Mouse (Mus musculus): ENCODE data around the gene Sltm. TPM values are rescaled to one million over a fixed set of nuclear protein-coding genes. Genes with fewer than 3 reads are reported as not detected.
"Not testable (repeated sequence)": the region's sequence is repeated elsewhere in the genome, so short reads cannot be mapped to it uniquely, and the experiment has no call there.

The Sltm gene
- polyA plus RNA-seq, 1 experiment from 2014 or later = 61.0 TPM

DNA sequence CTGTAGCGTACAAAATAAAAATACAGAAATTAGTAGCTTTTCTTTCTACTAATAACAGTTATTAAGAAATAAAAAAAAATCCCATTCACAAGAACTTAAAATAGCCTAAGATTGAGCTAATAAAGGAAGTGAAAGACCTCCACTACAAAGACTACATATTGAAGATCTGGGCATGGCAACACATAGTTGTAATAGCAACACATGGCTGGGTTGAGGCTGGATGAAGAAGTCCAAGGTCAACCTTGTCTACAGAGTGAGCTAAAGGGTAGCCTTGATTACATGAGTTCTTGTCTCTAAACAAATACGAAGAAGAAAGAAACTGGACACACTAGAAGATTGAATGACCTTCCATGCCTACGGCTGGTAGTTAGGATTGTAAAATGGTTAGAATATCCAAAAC lies 18.7 kb upstream of the Sltm start:
- no peaks in the 10 kb centered on the region for H3K9me3 ChIP-seq
- no peaks in the 10 kb centered on the region for H3K27me3 ChIP-seq (ENCODE audit: poor library complexity, severe bottlenecking)
- no peak for DNase-seq (ENCODE audit: extremely low spot score, low spot score)
- H3K36me3 ChIP-seq (replicated peaks) = no peaks in the 10 kb centered on the region
- no peak overlapping the region for H3K27ac ChIP-seq
- no peak overlapping the region for H3K4me3 ChIP-seq
- 92% methylated on average over 3 of the region's 3 CpGs for WGBS
- no peaks in the 10 kb centered on the region for H3K4me1 ChIP-seq

DNA sequence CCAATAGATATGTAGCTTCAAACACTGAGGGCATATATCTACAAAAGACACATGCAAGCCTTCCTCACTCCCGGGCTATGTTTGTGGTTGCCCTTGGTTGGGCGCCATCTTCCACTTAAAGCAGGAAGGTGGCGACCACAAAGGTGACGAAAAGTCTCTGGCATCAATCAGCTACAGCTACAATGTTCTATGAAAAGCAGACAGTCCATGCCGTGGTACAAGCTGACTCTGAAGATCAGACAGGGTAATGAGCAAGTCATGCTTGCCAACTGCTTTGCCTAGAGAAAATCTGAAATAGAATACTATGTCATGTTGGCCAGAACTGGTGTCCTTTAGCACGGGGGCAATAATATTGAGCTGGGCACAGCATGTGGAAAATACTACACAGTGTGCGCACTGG lies 18.2 kb upstream of the Sltm start:
- H3K36me3 ChIP-seq (replicated peaks) = no peaks in the 10 kb centered on the region
- H3K27ac ChIP-seq = no peak overlapping the region
- no peaks in the 10 kb centered on the region for H3K27me3 ChIP-seq (ENCODE audit: poor library complexity, severe bottlenecking)
- no peaks in the 10 kb centered on the region for H3K9me3 ChIP-seq
- no peaks in the 10 kb centered on the region for H3K4me1 ChIP-seq
- H3K4me3 ChIP-seq = no peak overlapping the region
- DNase-seq (ENCODE audit: extremely low spot score, low spot score) = no peak
- 88% methylated on average over 7 of the region's 7 CpGs for WGBS

DNA sequence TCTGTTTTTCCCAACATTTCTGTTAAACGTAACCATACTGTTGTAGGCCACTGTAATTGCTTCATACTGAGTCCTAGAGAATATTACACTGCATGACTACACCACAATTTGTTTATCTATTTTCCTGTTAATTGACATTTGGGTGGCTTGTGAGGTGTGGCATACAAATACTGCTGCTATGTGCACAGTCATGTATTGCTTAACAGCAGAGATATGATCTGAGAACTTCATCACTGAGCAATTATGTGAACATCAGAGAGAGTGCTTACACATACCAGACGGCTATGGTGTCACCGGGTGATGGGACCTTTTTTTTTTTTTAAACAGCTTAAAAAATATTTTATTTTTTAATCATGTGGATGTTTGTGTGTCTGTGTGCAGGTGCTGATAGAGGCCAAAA lies 9.2 kb upstream of the Sltm start:
- H3K9me3 ChIP-seq = no peaks in the 10 kb centered on the region
- no peak overlapping the region for H3K27ac ChIP-seq
- 88% methylated on average over 3 of the region's 3 CpGs for WGBS
- no peak overlapping the region for H3K4me3 ChIP-seq
- DNase-seq (ENCODE audit: extremely low spot score, low spot score) = no peak
- no peaks in the 10 kb centered on the region for H3K27me3 ChIP-seq (ENCODE audit: poor library complexity, severe bottlenecking)
- H3K36me3 ChIP-seq (replicated peaks) = no peaks in the 10 kb centered on the region
- no peaks in the 10 kb centered on the region for H3K4me1 ChIP-seq

DNA sequence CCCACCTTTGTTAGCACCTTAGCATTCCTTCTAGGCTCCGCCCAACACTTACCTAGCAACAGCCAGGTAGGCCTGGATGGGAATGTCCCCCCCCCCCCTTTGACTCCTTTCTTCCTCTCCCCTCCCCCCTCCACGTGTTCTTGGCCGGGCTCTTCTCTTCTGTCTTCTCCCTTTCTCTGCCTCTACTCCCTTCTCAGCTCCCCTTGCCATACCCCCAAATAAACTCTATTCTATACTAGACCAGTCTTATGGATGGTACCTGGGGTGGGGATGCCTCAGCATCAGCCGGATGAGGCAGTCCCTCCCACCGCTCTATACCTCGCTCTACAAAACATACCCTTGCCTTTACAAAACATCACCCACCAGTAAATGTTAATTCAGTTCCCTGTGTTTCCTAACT lies 970 bp upstream of the Sltm start:
- 10% methylated on average over 6 of the region's 6 CpGs for WGBS
- H3K4me1 ChIP-seq = peaks cover 21% of the 10 kb centered on the region
- no peak for DNase-seq (ENCODE audit: extremely low spot score, low spot score)
- H3K9me3 ChIP-seq = no peaks in the 10 kb centered on the region
- H3K4me3 ChIP-seq = peak overlapping the region; percentile 89
- H3K36me3 ChIP-seq (replicated peaks) = peaks cover 10% of the 10 kb centered on the region
- H3K27ac ChIP-seq = peak overlapping the region; percentile 99
- H3K27me3 ChIP-seq (ENCODE audit: poor library complexity, severe bottlenecking) = no peaks in the 10 kb centered on the region

DNA sequence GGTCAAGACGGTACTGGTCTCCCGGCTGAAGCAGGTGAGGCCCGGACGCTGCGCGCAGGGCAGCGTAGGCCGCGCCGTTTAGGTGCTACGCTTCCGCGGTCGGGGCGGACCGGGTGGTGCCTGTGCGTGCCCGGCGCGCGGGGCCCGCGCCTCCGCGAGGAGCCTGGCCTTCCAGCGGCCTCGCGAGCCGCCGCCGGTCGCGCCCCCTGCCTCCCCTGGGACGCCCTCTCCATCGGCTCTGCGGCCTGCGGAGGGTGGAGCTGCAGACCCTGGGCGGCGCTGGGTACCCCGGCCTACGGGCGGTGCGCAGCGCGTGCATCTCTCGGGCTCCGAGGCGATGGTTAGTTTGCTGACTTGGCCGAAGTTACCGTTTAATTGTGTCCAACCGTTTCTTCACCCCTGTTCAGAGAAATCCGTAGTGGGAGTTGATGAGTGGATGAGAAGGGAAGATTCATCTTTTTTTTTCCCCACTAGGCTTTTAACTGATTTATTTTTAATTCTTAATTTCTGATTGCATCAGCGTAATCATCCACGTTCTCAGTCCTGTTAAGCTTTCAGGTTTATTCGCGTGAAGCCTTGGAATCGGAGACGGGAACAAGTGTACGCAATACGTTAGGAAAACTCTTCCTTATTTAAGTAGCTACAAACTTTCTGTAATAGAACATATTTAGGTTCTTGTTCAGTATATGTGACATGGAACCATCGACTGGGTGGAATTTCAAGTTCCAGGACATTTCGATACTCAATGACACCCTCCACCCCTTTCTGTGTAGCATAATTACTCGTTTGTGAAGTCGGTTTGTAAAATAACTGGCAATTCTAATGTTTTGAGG lies 710 bp downstream of the Sltm start:
- WGBS = 2% methylated on average over 64 of the region's 64 CpGs
- Histone ChIP-seq H3K27ac (peak overlapping the region; percentile 99), H3K9me3 (no peaks in the 10 kb centered on the region), H3K4me3 (peak overlapping the region; percentile 89), H3K4me1 (peaks cover 21% of the 10 kb centered on the region), H3K36me3 (replicated peaks) (peaks cover 18% of the 10 kb centered on the region), H3K27me3 (ENCODE audit: poor library complexity, severe bottlenecking) (no peaks in the 10 kb centered on the region)
- peak; percentile 66 for DNase-seq (ENCODE audit: extremely low spot score, low spot score)

DNA sequence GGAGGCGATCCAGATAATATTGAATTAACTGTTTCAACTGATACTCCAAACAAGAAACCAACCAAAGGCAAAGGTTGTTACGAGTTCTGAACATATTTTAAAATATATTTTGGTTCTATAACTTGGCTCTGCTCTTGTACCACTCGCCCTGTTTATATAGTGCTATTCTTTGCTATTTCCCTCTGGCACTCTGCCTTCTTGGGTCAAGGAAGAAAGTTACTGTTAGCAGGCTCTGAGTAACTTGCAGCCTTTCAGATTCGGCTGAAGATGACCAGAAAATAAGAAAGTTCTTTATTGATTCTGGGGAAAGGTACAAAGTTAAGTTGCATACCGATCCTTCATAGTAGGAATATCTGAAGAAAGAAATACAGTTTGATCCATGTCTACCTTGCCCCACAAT lies 1.4 kb downstream of the Sltm start:
- Histone ChIP-seq H3K27me3 (ENCODE audit: poor library complexity, severe bottlenecking) (no peaks in the 10 kb centered on the region), H3K27ac (no peak overlapping the region), H3K4me3 (peak overlapping the region; percentile 89), H3K36me3 (replicated peaks) (peaks cover 25% of the 10 kb centered on the region), H3K9me3 (no peaks in the 10 kb centered on the region), H3K4me1 (peaks cover 21% of the 10 kb centered on the region)
- DNase-seq (ENCODE audit: extremely low spot score, low spot score) = no peak
- 74% methylated on average over 5 of the region's 5 CpGs for WGBS

DNA sequence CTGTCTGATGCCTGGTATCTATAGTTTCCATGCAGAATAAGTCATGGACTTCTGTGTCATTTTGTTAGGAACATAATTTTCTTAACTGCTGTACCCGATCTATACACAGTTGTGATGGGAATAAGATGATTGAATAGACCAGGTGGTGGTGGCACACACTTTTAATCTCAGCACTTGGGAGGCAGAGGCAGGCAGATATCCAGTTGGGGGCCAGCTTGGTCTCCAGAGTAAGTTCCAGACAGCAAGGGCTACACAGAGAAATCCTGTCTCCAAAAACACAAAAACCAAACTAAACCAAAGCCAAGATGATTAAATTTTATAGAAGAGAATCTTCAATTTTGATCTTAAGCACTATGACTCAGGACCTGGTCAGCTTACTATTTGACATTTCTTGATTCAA lies 2.3 kb downstream of the Sltm start:
- H3K9me3 ChIP-seq = no peaks in the 10 kb centered on the region
- no peak overlapping the region for H3K27ac ChIP-seq
- WGBS = 85% methylated on average over 1 of the region's 1 CpGs

DNA sequence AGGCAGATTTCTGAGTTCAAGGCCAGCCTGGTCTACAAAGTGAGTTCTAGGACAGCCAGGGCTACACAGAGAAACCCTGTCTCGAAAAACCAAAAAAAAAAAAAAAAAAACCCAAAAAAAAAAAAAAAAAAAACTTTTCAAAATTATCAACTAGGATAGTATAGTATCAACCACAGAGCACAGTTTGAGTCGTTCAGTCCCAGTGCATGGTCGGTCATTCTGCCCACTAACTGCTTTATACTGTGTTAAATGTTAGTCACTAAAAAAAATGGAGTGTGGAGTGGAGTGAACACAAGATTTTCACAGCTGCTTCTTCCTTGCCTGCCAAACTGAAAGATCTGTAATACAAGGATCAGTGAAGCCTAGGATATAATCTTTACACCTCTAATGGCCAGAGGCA lies 4.0 kb downstream of the Sltm start:
- H3K4me3 ChIP-seq = not testable (repeated sequence)
- peaks cover 42% of the 10 kb centered on the region for H3K36me3 ChIP-seq (replicated peaks)

More for the DNA sequence above, 2.3 kb downstream of the Sltm start:
- no peaks in the 10 kb centered on the region for H3K27me3 ChIP-seq (ENCODE audit: poor library complexity, severe bottlenecking)
- no peak for DNase-seq (ENCODE audit: extremely low spot score, low spot score)
- peaks cover 21% of the 10 kb centered on the region for H3K4me1 ChIP-seq
- peaks cover 31% of the 10 kb centered on the region for H3K36me3 ChIP-seq (replicated peaks)
- no peak overlapping the region for H3K4me3 ChIP-seq

DNA sequence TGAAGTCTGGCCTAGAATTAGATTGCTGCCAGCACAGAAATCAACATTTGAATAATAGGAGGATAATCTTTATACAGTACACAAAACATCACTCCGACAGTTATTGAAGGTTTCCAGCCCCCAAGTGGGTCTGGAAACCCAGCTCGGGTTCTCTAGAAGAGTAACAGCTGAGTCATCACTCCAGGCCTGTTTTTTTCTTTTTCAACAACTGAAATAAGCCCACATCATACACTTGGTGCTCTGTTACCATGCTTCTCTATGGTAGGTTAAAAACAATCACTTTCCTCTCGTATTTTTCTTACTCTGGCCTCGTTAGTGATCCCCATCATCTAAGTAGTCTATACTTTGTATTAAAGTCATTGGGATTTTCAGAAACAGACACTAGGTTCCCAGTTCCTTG lies 5.8 kb downstream of the Sltm start:
- H3K9me3 ChIP-seq = peaks cover 10% of the 10 kb centered on the region
- H3K4me3 ChIP-seq = no peak overlapping the region
- H3K27ac ChIP-seq = no peak overlapping the region
- no peak for DNase-seq (ENCODE audit: extremely low spot score, low spot score)
- peaks cover 13% of the 10 kb centered on the region for H3K4me1 ChIP-seq
- 89% methylated on average over 4 of the region's 4 CpGs for WGBS
- H3K36me3 ChIP-seq (replicated peaks) = peaks cover 59% of the 10 kb centered on the region
- H3K27me3 ChIP-seq (ENCODE audit: poor library complexity, severe bottlenecking) = no peaks in the 10 kb centered on the region

More for the DNA sequence above, 4.0 kb downstream of the Sltm start:
- not testable (repeated sequence) for H3K27ac ChIP-seq; H3K27me3 ChIP-seq (ENCODE audit: poor library complexity, severe bottlenecking); DNase-seq (ENCODE audit: extremely low spot score, low spot score); H3K9me3 ChIP-seq
- WGBS = 90% methylated on average over 2 of the region's 3 CpGs
- peaks cover 18% of the 10 kb centered on the region for H3K4me1 ChIP-seq

DNA sequence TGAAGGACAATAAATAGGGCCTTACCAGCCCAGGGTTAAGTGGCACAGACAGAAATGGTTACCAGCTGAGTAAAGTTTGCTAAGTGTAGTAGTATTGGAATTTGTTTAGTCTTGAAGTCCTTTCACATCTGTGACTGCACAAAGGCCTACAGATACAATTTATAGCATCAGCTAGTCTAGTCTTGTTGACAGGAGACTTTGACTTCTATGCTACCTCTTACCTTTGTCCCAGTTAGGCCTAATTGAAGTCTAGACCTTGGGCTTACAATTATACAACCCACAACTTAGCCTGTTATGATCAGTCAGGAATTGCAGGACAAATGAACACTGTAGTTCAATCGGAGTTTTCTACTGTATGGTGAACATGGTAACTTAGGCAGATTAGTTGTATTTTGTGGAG lies 9.0 kb downstream of the Sltm start:
- H3K4me3 ChIP-seq = no peak overlapping the region
- peaks cover 75% of the 10 kb centered on the region for H3K36me3 ChIP-seq (replicated peaks)
- H3K9me3 ChIP-seq = peaks cover 16% of the 10 kb centered on the region
- no peak for DNase-seq (ENCODE audit: extremely low spot score, low spot score)
- H3K27ac ChIP-seq = no peak overlapping the region
- H3K4me1 ChIP-seq = peaks cover 7% of the 10 kb centered on the region; the same call in 1 of the 2 replicates
- no peaks in the 10 kb centered on the region for H3K27me3 ChIP-seq (ENCODE audit: poor library complexity, severe bottlenecking)
- 96% methylated on average over 1 of the region's 1 CpGs for WGBS

DNA sequence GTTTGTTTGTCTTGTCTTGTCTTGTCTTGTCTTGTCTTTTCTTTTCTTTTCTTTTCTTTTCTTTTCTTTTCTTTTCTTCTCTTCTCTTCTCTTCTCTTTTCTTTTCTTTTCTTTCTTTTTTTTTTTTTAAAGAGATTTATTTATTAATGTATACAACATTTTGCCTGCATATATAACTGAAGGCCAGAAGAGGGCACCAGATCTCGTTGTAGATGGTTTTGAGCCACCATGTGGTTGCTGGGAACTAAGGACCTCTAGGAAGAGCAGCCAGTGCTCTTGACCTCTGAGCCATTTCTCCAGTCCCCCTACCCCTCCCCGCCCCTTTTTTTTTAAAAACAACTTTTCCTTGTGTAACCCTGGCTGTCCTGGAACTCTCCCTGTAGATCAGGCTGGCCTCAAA lies 9.7 kb downstream of the Sltm start:
- peaks cover 80% of the 10 kb centered on the region for H3K36me3 ChIP-seq (replicated peaks)

DNA sequence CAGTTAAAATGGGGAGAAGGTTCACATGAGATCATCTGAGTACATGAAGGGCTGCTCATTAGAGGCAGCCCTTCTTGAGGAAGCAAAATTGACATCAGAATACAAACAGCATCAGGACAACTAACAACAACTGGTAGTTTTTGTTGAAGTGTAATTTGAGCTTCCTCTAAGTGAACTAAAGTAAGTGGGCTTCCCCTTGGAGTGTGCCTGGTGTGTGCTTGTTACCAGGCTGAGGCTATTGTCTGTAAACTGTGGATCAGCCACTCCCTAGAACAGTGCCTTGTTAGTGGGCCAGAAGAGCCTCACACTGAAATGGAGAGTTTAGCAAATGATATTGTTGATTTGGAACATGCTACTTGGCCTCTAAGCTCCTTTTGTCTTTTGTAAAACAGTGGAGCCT lies 12.9 kb downstream of the Sltm start:
- H3K36me3 ChIP-seq (replicated peaks) = peaks cover 68% of the 10 kb centered on the region
- DNase-seq (ENCODE audit: extremely low spot score, low spot score) = no peak
- H3K27ac ChIP-seq = no peak overlapping the region
- H3K4me3 ChIP-seq = no peak overlapping the region
- peaks cover 19% of the 10 kb centered on the region for H3K4me1 ChIP-seq
- peaks cover 16% of the 10 kb centered on the region for H3K9me3 ChIP-seq
- H3K27me3 ChIP-seq (ENCODE audit: poor library complexity, severe bottlenecking) = no peaks in the 10 kb centered on the region

More for the DNA sequence above, 9.7 kb downstream of the Sltm start:
- 92% methylated on average over 2 of the region's 2 CpGs for WGBS
- H3K9me3 ChIP-seq = peaks cover 16% of the 10 kb centered on the region
- not testable (repeated sequence) for DNase-seq (ENCODE audit: extremely low spot score, low spot score); H3K4me3 ChIP-seq; H3K4me1 ChIP-seq; H3K27ac ChIP-seq; H3K27me3 ChIP-seq (ENCODE audit: poor library complexity, severe bottlenecking)

DNA sequence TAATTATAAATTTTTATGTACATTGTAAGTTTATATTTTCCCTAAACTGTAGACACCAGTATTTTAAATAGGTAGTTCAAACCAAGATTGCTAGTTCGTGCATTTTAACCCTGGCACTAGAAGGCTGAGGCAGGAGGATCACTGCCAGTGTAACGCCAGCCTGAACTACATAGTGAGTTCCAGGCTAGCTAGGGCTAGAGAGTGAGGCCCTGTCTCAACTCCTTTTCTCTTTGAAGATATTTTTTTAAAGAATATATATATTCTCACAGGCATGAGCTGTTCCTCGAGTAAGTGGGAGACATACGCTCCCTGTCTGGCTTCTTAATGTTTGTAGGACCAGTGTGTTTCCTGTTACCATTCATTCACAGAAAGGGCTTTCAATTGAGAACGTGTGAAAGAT lies 14.2 kb downstream of the Sltm start:
- Histone ChIP-seq H3K27ac (no peak overlapping the region), H3K4me1 (peaks cover 19% of the 10 kb centered on the region), H3K4me3 (no peak overlapping the region), H3K36me3 (replicated peaks) (peaks cover 69% of the 10 kb centered on the region), H3K27me3 (ENCODE audit: poor library complexity, severe bottlenecking) (no peaks in the 10 kb centered on the region), H3K9me3 (peaks cover 16% of the 10 kb centered on the region)
- no peak for DNase-seq (ENCODE audit: extremely low spot score, low spot score)
- 94% methylated on average over 5 of the region's 5 CpGs for WGBS
